Mouse (Mus musculus) C2C12 (cell line): Measurements from ENCODE around the gene Fam71e1. TPM values are rescaled to one million over a fixed set of nuclear protein-coding genes. Genes with fewer than 3 reads are reported as not detected.

Source experiments
- H3K27me3 ChIP-seq: one replicate; pipeline ENCODE4 v1.6.1; 2011; ENCODE audit not compliant: control insufficient read depth, insufficient read depth, insufficient read length
- H3K36me3 ChIP-seq: one replicate; pipeline ENCODE4 v1.6.1; 2011; ENCODE audit not compliant: control insufficient read depth, insufficient read depth
- H3K4me3 ChIP-seq: one replicate; pipeline ENCODE4 v1.5.1; 2011; ENCODE audit warnings: mild to moderate bottlenecking, control low read depth; ENCODE audit not compliant: poor library complexity, insufficient read depth, severe bottlenecking
- H3K79me2 ChIP-seq: one replicate; pipeline ENCODE4 v1.6.1; 2011; ENCODE audit not compliant: control insufficient read depth, insufficient read depth
- H3K79me3 ChIP-seq: one replicate; pipeline ENCODE4 v1.6.1; 2011; ENCODE audit warnings: low read depth, control low read depth
- H3ac ChIP-seq: one replicate; pipeline ENCODE3; 2011; ENCODE audit warnings: low read depth; ENCODE audit not compliant: control insufficient read depth, insufficient read length
- CEBPB ChIP-seq: IDR thresholded peaks from one replicate; pipeline ENCODE4 v1.6.1; 2011; ENCODE audit warnings: low read depth, mild to moderate bottlenecking, control low read depth, moderate library complexity
- CTCF ChIP-seq: IDR thresholded peaks from one replicate; pipeline ENCODE4 v1.5.1; 2011; ENCODE audit not compliant: control insufficient read depth, insufficient read depth, insufficient read length
- FOSL1 ChIP-seq: IDR thresholded peaks from one replicate; pipeline ENCODE4 v1.8.0; 2011; ENCODE audit warnings: mild to moderate bottlenecking, low read length; ENCODE audit not compliant: poor library complexity, insufficient read depth, severe bottlenecking
- MAX ChIP-seq: IDR thresholded peaks from one replicate; pipeline ENCODE4 v1.6.1; 2011; ENCODE audit warnings: mild to moderate bottlenecking, control low read depth
- MYOD1 ChIP-seq: IDR thresholded peaks from one replicate; pipeline ENCODE4 v1.6.1; 2011; ENCODE audit warnings: low read depth; ENCODE audit not compliant: control insufficient read depth, insufficient read length
- MYOG ChIP-seq: IDR thresholded peaks from one replicate; pipeline ENCODE4 v1.6.1; 2011; ENCODE audit not compliant: control insufficient read depth, insufficient read length; ENCODE audit errors: extremely low read depth
- USF1 ChIP-seq: IDR thresholded peaks from one replicate; pipeline ENCODE4 v1.6.1; 2011; ENCODE audit warnings: low read depth, mild to moderate bottlenecking, control low read depth, moderate library complexity
- polyA plus RNA-seq: library from polyadenylated mRNA; unstranded; fragments of >200 nt; fragmentation: generic; extraction: Trizol; gene quantifications from one replicate; pipeline ENCODE4 v1.2.1, GENCODE M21; 2012; ENCODE audit warnings: missing spikeins

Gene Fam71e1
- polyA plus RNA-seq, 1 experiment = 0.95 TPM

GRCm38 (mm10) chr7:44501563-44502115 lies 5.3 kb downstream of the Fam71e1 start:
- H3K4me3 ChIP-seq = no peak overlapping the region
- H3K79me2 ChIP-seq = no peaks in the 10 kb centered on the region
- TF ChIP-seq MAX (no peak), CTCF (peak; percentile 55)
- H3K27me3 ChIP-seq = peaks cover 8% of the 10 kb centered on the region
- no peaks in the 10 kb centered on the region for H3K79me3 ChIP-seq
- no peak overlapping the region for H3ac ChIP-seq
- H3K36me3 ChIP-seq = no peaks in the 10 kb centered on the region

- H3K4me3 ChIP-seq = no peak overlapping the region
- TF ChIP-seq MYOD1 (no peak), FOSL1 (no peak), CTCF (no peak), USF1 (no peak), MAX (no peak), MYOG (no peak), CEBPB (no peak)
Measured at GRCm38 (mm10) chr7:44507491-44507890, 11.1 kb downstream of the Fam71e1 start.

GRCm38 (mm10) chr7:44519240-44519913 lies 23.0 kb downstream of the Fam71e1 start:
- Histone ChIP-seq H3K79me2 (no peaks in the 10 kb centered on the region), H3ac (no peak overlapping the region), H3K79me3 (no peaks in the 10 kb centered on the region), H3K36me3 (no peaks in the 10 kb centered on the region), H3K27me3 (peaks cover 37% of the 10 kb centered on the region), H3K4me3 (no peak overlapping the region)
- no peak for TF ChIP-seq CTCF
- TF ChIP-seq MYOG = no peak
- no peak for TF ChIP-seq CEBPB

More at GRCm38 (mm10) chr7:44507491-44507890, 11.1 kb downstream of the Fam71e1 start:
- H3K79me2 ChIP-seq = no peaks in the 10 kb centered on the region
- H3K79me3 ChIP-seq = no peaks in the 10 kb centered on the region
- H3K27me3 ChIP-seq = peaks cover 40% of the 10 kb centered on the region
- H3ac ChIP-seq = no peak overlapping the region
- H3K36me3 ChIP-seq = no peaks in the 10 kb centered on the region

GRCm38 (mm10) chr7:44520990-44521389 lies 24.6 kb downstream of the Fam71e1 start:
- H3K4me3 ChIP-seq = no peak overlapping the region
- no peak overlapping the region for H3ac ChIP-seq
- no peaks in the 10 kb centered on the region for H3K79me2 ChIP-seq
- TF ChIP-seq MAX = no peak
- TF ChIP-seq CEBPB = no peak
- no peak for TF ChIP-seq CTCF
- no peak for TF ChIP-seq MYOG
- TF ChIP-seq MYOD1 = no peak
- TF ChIP-seq FOSL1 = no peak
- no peak for TF ChIP-seq USF1
- H3K36me3 ChIP-seq = no peaks in the 10 kb centered on the region
- peaks cover 30% of the 10 kb centered on the region for H3K27me3 ChIP-seq
- no peaks in the 10 kb centered on the region for H3K79me3 ChIP-seq

GRCm38 (mm10) chr7:44521710-44522109 lies 25.3 kb downstream of the Fam71e1 start:
- TF ChIP-seq USF1 = no peak
- peak; percentile 62 for TF ChIP-seq CTCF
- no peaks in the 10 kb centered on the region for H3K79me2 ChIP-seq
- no peak overlapping the region for H3ac ChIP-seq
- H3K36me3 ChIP-seq = no peaks in the 10 kb centered on the region
- H3K27me3 ChIP-seq = peaks cover 27% of the 10 kb centered on the region
- H3K4me3 ChIP-seq = no peak overlapping the region
- H3K79me3 ChIP-seq = no peaks in the 10 kb centered on the region

GRCm38 (mm10) chr7:44523056-44523455 lies 26.7 kb downstream of the Fam71e1 start:
- TF ChIP-seq CTCF (no peak), MYOD1 (no peak), FOSL1 (no peak), MAX (no peak), CEBPB (no peak), USF1 (no peak), MYOG (no peak)
- H3K27me3 ChIP-seq = peaks cover 18% of the 10 kb centered on the region
- H3ac ChIP-seq = no peak overlapping the region
- H3K79me2 ChIP-seq = no peaks in the 10 kb centered on the region
- H3K4me3 ChIP-seq = no peak overlapping the region
- no peaks in the 10 kb centered on the region for H3K79me3 ChIP-seq
- H3K36me3 ChIP-seq = no peaks in the 10 kb centered on the region
